Mouse (Mus musculus): ENCODE measurements around the gene Gm28557. TPM values are rescaled to one million over a fixed set of nuclear protein-coding genes. Genes with fewer than 3 reads are reported as not detected.
A peak's percentile ranks its signal among the peaks of the same experiment; 100 is the strongest.
"Not testable (repeated sequence)": the region's sequence is repeated elsewhere in the genome, so short reads cannot be mapped to it uniquely, and the experiment has no call there.

Gm28557 gene
- 1.3 and 1.6 TPM in 2 replicates for polyA plus RNA-seq (2016; fragmentation: Nextera tagmentation; extraction: Ambion mirVana)

GRCm38 (mm10) chr13:67108194-67108820, at the start of gene Gm28557:
Gm28557 (minus strand) TSS chr13:67108604.
- Histone ChIP-seq H3K9me3 (no peaks in the 10 kb centered on the region), H3K4me3 (peak within 1 kb of the TSS; percentile 54), H3K27me3 (replicated peaks) (no peaks in the 10 kb centered on the region), H3K36me3 (peaks cover 6% of the 10 kb centered on the region; the same call in 1 of the 2 replicates), H3K4me2 (replicated peaks) (peak within 1 kb of the TSS; percentile 77), H3K27ac (no peak within 1 kb of the TSS), H3K9ac (peak within 1 kb of the TSS; percentile 53), H3K4me1 (peaks cover 3% of the 10 kb centered on the region)
- WGBS, result under 1% methylated on average over 17 of the region's 17 CpGs
- peak; percentile 98 for ATAC-seq (ENCODE audit: low FRiP score, low read depth)

- peak; percentile 98 for ATAC-seq (ENCODE audit: low FRiP score, low read depth)
- H3K9me3 ChIP-seq, result no peaks in the 10 kb centered on the region
- peak overlapping the region; percentile 69 for H3K9ac ChIP-seq
- no peak overlapping the region for H3K27ac ChIP-seq
- no peaks in the 10 kb centered on the region for H3K4me1 ChIP-seq
- H3K36me3 ChIP-seq, result no peaks in the 10 kb centered on the region
- peak overlapping the region; percentile 77 for H3K4me2 ChIP-seq (replicated peaks)
- H3K4me3 ChIP-seq, result peak overlapping the region; percentile 63
- WGBS, result under 1% methylated on average over 18 of the region's 18 CpGs
- no peaks in the 10 kb centered on the region for H3K27me3 ChIP-seq (replicated peaks)
These were observed 19.8 kb upstream of the Gm28557 start for GRCm38 (mm10) chr13:67128038-67128721.

- H3K27me3 ChIP-seq (replicated peaks); H3K4me3 ChIP-seq; H3K4me1 ChIP-seq; H3K27ac ChIP-seq; H3K9ac ChIP-seq; H3K9me3 ChIP-seq; H3K36me3 ChIP-seq: not testable (repeated sequence)
- peak overlapping the region; percentile 77; the same call in 1 of the 2 replicates for H3K4me2 ChIP-seq (replicated peaks)
- 0 out of 2 replicates have a peak, but pooled peaks have one; percentile 35 for ATAC-seq (ENCODE audit: low FRiP score, low read depth)
- WGBS, result 81% methylated on average over 10 of the region's 10 CpGs
These were observed 19.1 kb upstream of the Gm28557 start for GRCm38 (mm10) chr13:67127507-67127906.

- Histone ChIP-seq H3K4me1 (no peaks in the 10 kb centered on the region), H3K27ac (no peak overlapping the region), H3K27me3 (replicated peaks) (no peaks in the 10 kb centered on the region), H3K9me3 (no peaks in the 10 kb centered on the region), H3K36me3 (no peaks in the 10 kb centered on the region), H3K4me3 (no peak overlapping the region), H3K9ac (no peak overlapping the region), H3K4me2 (replicated peaks) (no peak overlapping the region)
- no peak for ATAC-seq (ENCODE audit: low FRiP score, low read depth)
- WGBS, result 85% methylated on average over 1 of the region's 1 CpGs
These were observed 16.1 kb upstream of the Gm28557 start for GRCm38 (mm10) chr13:67124460-67124859.

- H3K27ac ChIP-seq; ATAC-seq (ENCODE audit: low FRiP score, low read depth); H3K4me1 ChIP-seq; H3K9ac ChIP-seq; H3K27me3 ChIP-seq (replicated peaks); H3K4me2 ChIP-seq (replicated peaks); H3K4me3 ChIP-seq; H3K9me3 ChIP-seq; H3K36me3 ChIP-seq: not testable (repeated sequence)
These were observed 13.0 kb upstream of the Gm28557 start, which contains the start of gene Zfp759 for GRCm38 (mm10) chr13:67121360-67121759. Zfp759 (plus strand) TSS chr13:67121660.

- not testable (repeated sequence) for H3K36me3 ChIP-seq; H3K9me3 ChIP-seq; H3K27me3 ChIP-seq (replicated peaks); H3K4me2 ChIP-seq (replicated peaks); ATAC-seq (ENCODE audit: low FRiP score, low read depth); H3K4me1 ChIP-seq; H3K27ac ChIP-seq; H3K9ac ChIP-seq; H3K4me3 ChIP-seq
- WGBS, result 92% methylated on average over 8 of the region's 8 CpGs
These were observed 7.8 kb upstream of the Gm28557 start, which contains the start of gene Rslcan18 for GRCm38 (mm10) chr13:67116163-67116562. Rslcan18 (minus strand) TSS chr13:67116263.

GRCm38 (mm10) chr13:67113287-67113686, 4.9 kb upstream of the Gm28557 start:
- Histone ChIP-seq H3K9ac (no peak overlapping the region), H3K4me3 (no peak overlapping the region), H3K9me3 (no peaks in the 10 kb centered on the region), H3K4me1 (no peaks in the 10 kb centered on the region), H3K4me2 (replicated peaks) (no peak overlapping the region), H3K27me3 (replicated peaks) (no peaks in the 10 kb centered on the region), H3K36me3 (no peaks in the 10 kb centered on the region), H3K27ac (no peak overlapping the region)
- ATAC-seq (ENCODE audit: low FRiP score, low read depth), result no peak
- 89% methylated on average over 2 of the region's 2 CpGs for WGBS

- Histone ChIP-seq H3K9me3 (no peaks in the 10 kb centered on the region), H3K4me1 (peaks cover 3% of the 10 kb centered on the region), H3K4me2 (replicated peaks) (no peak overlapping the region), H3K9ac (no peak overlapping the region), H3K27me3 (replicated peaks) (no peaks in the 10 kb centered on the region), H3K27ac (no peak overlapping the region), H3K4me3 (no peak overlapping the region), H3K36me3 (no peaks in the 10 kb centered on the region)
- 84% methylated on average over 12 of the region's 12 CpGs for WGBS
- ATAC-seq (ENCODE audit: low FRiP score, low read depth), result no peak
These were observed 3.7 kb upstream of the Gm28557 start for GRCm38 (mm10) chr13:67112096-67112495.

- H3K9me3 ChIP-seq, result no peaks in the 10 kb centered on the region
- H3K9ac ChIP-seq, result no peak overlapping the region
- no peaks in the 10 kb centered on the region for H3K27me3 ChIP-seq (replicated peaks)
- ATAC-seq (ENCODE audit: low FRiP score, low read depth), result peak; percentile 62
- H3K4me2 ChIP-seq (replicated peaks), result peak overlapping the region; percentile 77
- no peak overlapping the region for H3K27ac ChIP-seq
- 8% methylated on average over 9 of the region's 9 CpGs for WGBS
- peak overlapping the region; percentile 54 for H3K4me3 ChIP-seq
- H3K4me1 ChIP-seq, result peaks cover 3% of the 10 kb centered on the region
- H3K36me3 ChIP-seq, result peaks cover 6% of the 10 kb centered on the region; the same call in 1 of the 2 replicates
These were observed 410 bp upstream of the Gm28557 start for GRCm38 (mm10) chr13:67108821-67109206.

GRCm38 (mm10) chr13:67107681-67108080, 723 bp downstream of the Gm28557 start:
- 69% methylated on average over 9 of the region's 9 CpGs for WGBS
- Histone ChIP-seq H3K4me3 (peak overlapping the region; percentile 54), H3K27me3 (replicated peaks) (no peaks in the 10 kb centered on the region), H3K36me3 (peaks cover 6% of the 10 kb centered on the region; the same call in 1 of the 2 replicates), H3K9ac (peak overlapping the region; percentile 53), H3K4me2 (replicated peaks) (peak overlapping the region; percentile 77), H3K9me3 (no peaks in the 10 kb centered on the region), H3K4me1 (peaks cover 3% of the 10 kb centered on the region), H3K27ac (no peak overlapping the region)
- no peak; the same call in 1 of the 2 replicates for ATAC-seq (ENCODE audit: low FRiP score, low read depth)

GRCm38 (mm10) chr13:67097876-67098275, 10.5 kb downstream of the Gm28557 start, which contains the start of gene Zfp708:
Zfp708 (minus strand) TSS chr13:67097976.
- Histone ChIP-seq H3K4me1 (no peaks in the 10 kb centered on the region), H3K4me3 (no peak within 1 kb of the TSS), H3K9me3 (no peaks in the 10 kb centered on the region), H3K36me3 (no peaks in the 10 kb centered on the region), H3K9ac (no peak within 1 kb of the TSS), H3K27me3 (replicated peaks) (no peaks in the 10 kb centered on the region), H3K27ac (no peak within 1 kb of the TSS), H3K4me2 (replicated peaks) (no peak within 1 kb of the TSS)
- ATAC-seq (ENCODE audit: low FRiP score, low read depth), result no peak
- 92% methylated on average over 10 of the region's 10 CpGs for WGBS

- H3K36me3 ChIP-seq, result no peaks in the 10 kb centered on the region
- H3K4me2 ChIP-seq (replicated peaks), result no peak overlapping the region
- no peak overlapping the region for H3K4me3 ChIP-seq
- no peaks in the 10 kb centered on the region for H3K9me3 ChIP-seq
- WGBS, result 86% methylated on average over 1 of the region's 1 CpGs
- no peaks in the 10 kb centered on the region for H3K4me1 ChIP-seq
- no peak overlapping the region for H3K9ac ChIP-seq
- no peak for ATAC-seq (ENCODE audit: low FRiP score, low read depth)
- no peaks in the 10 kb centered on the region for H3K27me3 ChIP-seq (replicated peaks)
- no peak overlapping the region for H3K27ac ChIP-seq
These were observed 18.2 kb downstream of the Gm28557 start for GRCm38 (mm10) chr13:67090154-67090553.
